12 mouse cellular contexts compared by ENCODE assay signal in genomic region chr5:53047951-53048350, GRCm38 (mm10). TPM values are rescaled to one million over a fixed set of nuclear protein-coding genes. Genes with fewer than 3 reads are reported as not detected.
DNase-seq lines count a peak whose midpoint lies in the region; ATAC-seq and TF ChIP-seq lines count a peak whose summit lies in the region.
"Had no signal": no experiment of that assay in that cellular context is flagged by ENCODE, and none has a peak within 500 bp of the region (broad histone marks: within the 10 kb centered on the region; RNA-seq: fewer than 3 reads in every experiment).

No protein-coding gene starts in this region.

- H3K27ac ChIP-seq in kidney, adult 2 months (ENCODE audit: insufficient read depth, low read depth, low read length), result no peak overlapping the region
- H3K27ac ChIP-seq in liver, embryonic 13.5 days, result no peak overlapping the region
- no peak overlapping the region for H3K27ac ChIP-seq in forebrain, postnatal 0 days (ENCODE audit: low read depth, low read length)
- no peak overlapping the region for H3K27ac ChIP-seq in hindbrain, postnatal 0 days
- H3K27ac ChIP-seq: macrophage; neural tube, embryonic 12.5 days had no signal

- peak; percentile 42; the same call in 1 of the 2 replicates for ATAC-seq in liver, embryonic 13.5 days (ENCODE audit: low read depth)
- ATAC-seq in forebrain, postnatal 0 days, result no peak
- ATAC-seq in hindbrain, postnatal 0 days, result no peak

- TF ChIP-seq POLR2A in kidney, adult 2 months (IDR thresholded peaks at IDR 0.05; ENCODE audit: low read depth, low read length), result no peak

- H3K4me3 ChIP-seq in kidney, adult 2 months (ENCODE audit: insufficient read depth, low read depth, low read length), result no peak overlapping the region
- H3K4me3 ChIP-seq in liver, embryonic 13.5 days (replicated peaks), result no peak overlapping the region
- no peak overlapping the region for H3K4me3 ChIP-seq in forebrain, postnatal 0 days (ENCODE audit: low read depth, low read length)
- H3K4me3 ChIP-seq in hindbrain, postnatal 0 days (ENCODE audit: low read length), result no peak overlapping the region
- H3K4me3 ChIP-seq: neural tube, embryonic 12.5 days had no signal

- H3K27me3 ChIP-seq in kidney, adult 2 months (replicated peaks; ENCODE audit: control insufficient read depth, insufficient read depth, low read length), result no peaks in the 10 kb centered on the region
- H3K27me3 ChIP-seq in liver, embryonic 13.5 days, result peaks cover 23% of the 10 kb centered on the region
- H3K27me3 ChIP-seq in forebrain, postnatal 0 days (ENCODE audit: insufficient read depth, low read length), result peaks cover 12% of the 10 kb centered on the region
- H3K27me3 ChIP-seq in hindbrain, postnatal 0 days (ENCODE audit: insufficient read depth, low read length), result peaks cover 14% of the 10 kb centered on the region

- peak; percentile 46 for TF ChIP-seq CTCF in kidney, adult 2 months (conservative IDR thresholded peaks at IDR 0.05; ENCODE audit: insufficient read depth, insufficient read length, low read depth, low read length)
- no peak for TF ChIP-seq CTCF in forebrain, postnatal 0 days (IDR thresholded peaks at IDR 0.05; ENCODE audit: low read depth)
- TF ChIP-seq CTCF in hindbrain, postnatal 0 days (IDR thresholded peaks at IDR 0.05; ENCODE audit: low read depth), result no peak

- 36% methylated on average over 6 of the region's 6 CpGs for WGBS in kidney, adult 2 months
- WGBS in liver, embryonic 13.5 days (ENCODE audit: insufficient replicate concordance), result 19% methylated on average over 6 of the region's 6 CpGs
- 20% methylated on average over 6 of the region's 6 CpGs for WGBS in forebrain, postnatal 0 days
- 31% methylated on average over 6 of the region's 6 CpGs for WGBS in hindbrain, postnatal 0 days

- H3K9me3 ChIP-seq in liver, embryonic 13.5 days (replicated peaks), result no peaks in the 10 kb centered on the region
- H3K9me3 ChIP-seq in forebrain, postnatal 0 days (ENCODE audit: low read length), result no peaks in the 10 kb centered on the region
- no peaks in the 10 kb centered on the region for H3K9me3 ChIP-seq in hindbrain, postnatal 0 days (ENCODE audit: low read length)
- H3K9me3 ChIP-seq: neural tube, embryonic 12.5 days had no signal

- H3K4me2 ChIP-seq in liver, embryonic 13.5 days, result no peak overlapping the region
- H3K4me2 ChIP-seq in forebrain, postnatal 0 days (ENCODE audit: low read depth), result no peak overlapping the region
- no peak overlapping the region for H3K4me2 ChIP-seq in hindbrain, postnatal 0 days (ENCODE audit: low read depth, low read length)
- H3K4me2 ChIP-seq: neural tube, embryonic 12.5 days had no signal

- peaks cover 10% of the 10 kb centered on the region for H3K4me1 ChIP-seq in kidney, adult 2 months (ENCODE audit: control insufficient read depth, insufficient read depth, low read length)
- no peaks in the 10 kb centered on the region for H3K4me1 ChIP-seq in liver, embryonic 13.5 days (replicated peaks)
- no peaks in the 10 kb centered on the region; the same call in 1 of the 2 replicates for H3K4me1 ChIP-seq in forebrain, postnatal 0 days (ENCODE audit: insufficient read depth)
- H3K4me1 ChIP-seq in hindbrain, postnatal 0 days (ENCODE audit: insufficient read depth, low read length), result no peaks in the 10 kb centered on the region

- DNase-seq in embryo, embryonic 10 days (ENCODE audit: low spot score), result peak; percentile 47
- no peak for DNase-seq in embryo, embryonic 10.5 days (ENCODE audit: low spot score)
- DNase-seq in kidney, adult 2 months, result peak; percentile 62
- DNase-seq in liver, embryonic 13.5 days, result no peak
- DNase-seq in lung, postnatal 4 days, result peak; percentile 51 to 80
- DNase-seq in forebrain, postnatal 0 days, result no peak
- DNase-seq in heart, adult 18-20 months, result no peak
- DNase-seq in hindbrain, postnatal 0 days (ENCODE audit: low spot score), result no peak
- DNase-seq: cerebellum, adult 9-10 months had no signal

- no peak overlapping the region for H3K9ac ChIP-seq in liver, embryonic 13.5 days
- H3K9ac ChIP-seq in forebrain, postnatal 0 days, result no peak overlapping the region
- no peak overlapping the region for H3K9ac ChIP-seq in hindbrain, postnatal 0 days (replicated peaks; ENCODE audit: low read length)
- H3K9ac ChIP-seq: neural tube, embryonic 12.5 days had no signal

- H3K36me3 ChIP-seq in kidney, adult 2 months (ENCODE audit: control insufficient read depth, insufficient read depth, low read length), result no peaks in the 10 kb centered on the region
- H3K36me3 ChIP-seq in liver, embryonic 13.5 days, result no peaks in the 10 kb centered on the region
- no peaks in the 10 kb centered on the region for H3K36me3 ChIP-seq in forebrain, postnatal 0 days (ENCODE audit: insufficient read depth)
- no peaks in the 10 kb centered on the region for H3K36me3 ChIP-seq in hindbrain, postnatal 0 days (ENCODE audit: insufficient read depth, low read length)
- H3K36me3 ChIP-seq: neural tube, embryonic 12.5 days had no signal

RNA-seq across cellular contexts. Expression of gene Slc34a2, which starts 10.1 kb away (rescaled TPM):
- polyA plus RNA-seq in kidney, adult 2 months (2012; rRNA removed), result 2.9 and 3.1 TPM in 2 replicates
- 0.03 and 0.06 TPM in 2 replicates for polyA plus RNA-seq in liver, embryonic 13.5 days (2015; fragmentation: Nextera tagmentation; extraction: Ambion mirVana)
- total RNA-seq in forebrain, postnatal 0 days (2014; rRNA removed), result 0.10 and 0.15 TPM in 2 replicates
- polyA plus RNA-seq in forebrain, postnatal 0 days (2015; fragmentation: Nextera tagmentation; extraction: Ambion mirVana), result 0.06 TPM in 1 of 2 replicates, not detected in the other
- under 1 TPM in 1 of 2 experiments, not detected in 1; 0.10 TPM for total RNA-seq in heart, adult 18-20 months (2021)
- total RNA-seq in hindbrain, postnatal 0 days (2014; rRNA removed), result 0.07 and 0.68 TPM in 2 replicates
- 0.16 and 0.29 TPM in 2 replicates for polyA plus RNA-seq in hindbrain, postnatal 0 days (2015; fragmentation: Nextera tagmentation; extraction: Ambion mirVana)
- total RNA-seq: gastrocnemius, adult 18-20 months had no signal
- polyA plus RNA-seq: macrophage; neural tube, embryonic 12.5 days had no signal

Comparison
In these comparisons a context has a peak if more than half of its experiments do, and no peak if none do; other contexts are left out.
1. DNase-seq: peak in embryo, embryonic 10 days (single experiment), kidney, adult 2 months (single experiment) and lung, postnatal 4 days (2 of 2); none in embryo, embryonic 10.5 days (single experiment), liver, embryonic 13.5 days (single experiment), forebrain, postnatal 0 days (single experiment), heart, adult 18-20 months (0 of 2) and hindbrain, postnatal 0 days (single experiment).